Mouse (Mus musculus): ENCODE data around the gene Depdc5. TPM values are rescaled to one million over a fixed set of nuclear protein-coding genes. Genes with fewer than 3 reads are reported as not detected.
A peak's percentile ranks its signal among the peaks of the same experiment; 100 is the strongest.
"Not testable (repeated sequence)": the region's sequence is repeated elsewhere in the genome, so short reads cannot be mapped to it uniquely, and the experiment has no call there.

The Depdc5 gene
- polyA plus RNA-seq, 1 experiment from 2014 or later, result 40.3 TPM

DNA sequence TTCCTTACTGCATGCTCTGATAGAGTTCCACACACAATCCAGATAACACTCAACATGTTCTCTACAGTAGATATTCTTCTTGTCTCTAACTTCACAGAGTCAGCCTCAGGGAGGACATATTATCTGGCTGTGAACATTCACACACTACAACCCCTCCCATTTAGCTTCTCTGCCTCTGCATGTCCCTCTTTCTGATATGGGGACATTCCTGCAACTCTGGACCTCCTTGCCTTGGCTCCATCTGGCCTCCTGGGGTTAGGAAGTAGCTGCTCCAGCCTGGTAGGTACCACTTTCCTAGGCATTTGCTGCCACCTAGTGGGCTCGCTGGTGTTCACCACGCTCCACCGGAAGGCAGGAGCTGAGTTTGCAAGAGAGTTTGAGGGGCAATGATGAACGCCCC, 169.6 kb downstream of the Depdc5 start:
- Histone ChIP-seq H3K27ac (ENCODE audit: low read depth, low read length) (no peak overlapping the region), H3K4me1 (replicated peaks; ENCODE audit: control insufficient read depth, insufficient read depth, low read length) (no peaks in the 10 kb centered on the region), H3K4me2 (ENCODE audit: low read depth, low read length, severe bottlenecking) (no peak overlapping the region), H3K9ac (ENCODE audit: low read length) (no peak overlapping the region), H3K9me3 (ENCODE audit: control insufficient read depth, low read length) (no peaks in the 10 kb centered on the region), H3K27me3 (ENCODE audit: control insufficient read depth, insufficient read depth, low read length) (no peaks in the 10 kb centered on the region), H3K4me3 (ENCODE audit: low read depth, low read length) (no peak overlapping the region), H3K36me3 (ENCODE audit: control insufficient read depth, insufficient read depth, low read length) (no peaks in the 10 kb centered on the region; the same call in 1 of the 2 replicates)
- DNase-seq (ENCODE audit: low spot score), result peak; percentile 91
- ATAC-seq (replicated peaks; ENCODE audit: low FRiP score), result peak; percentile 56
- WGBS, result 2% methylated on average over 4 of the region's 4 CpGs

GRCm38 (mm10) chr5:33033633-33034032, 170.1 kb downstream of the Depdc5 start:
- H3K4me2 ChIP-seq (ENCODE audit: low read depth, low read length, severe bottlenecking); H3K4me1 ChIP-seq (replicated peaks; ENCODE audit: control insufficient read depth, insufficient read depth, low read length); ATAC-seq (replicated peaks; ENCODE audit: low FRiP score); DNase-seq (ENCODE audit: low spot score); H3K4me3 ChIP-seq (ENCODE audit: low read depth, low read length); H3K9me3 ChIP-seq (ENCODE audit: control insufficient read depth, low read length); H3K27me3 ChIP-seq (ENCODE audit: control insufficient read depth, insufficient read depth, low read length); H3K36me3 ChIP-seq (ENCODE audit: control insufficient read depth, insufficient read depth, low read length); H3K9ac ChIP-seq (ENCODE audit: low read length); H3K27ac ChIP-seq (ENCODE audit: low read depth, low read length): not testable (repeated sequence)
- 47% methylated on average over 8 of the region's 8 CpGs for WGBS

DNA sequence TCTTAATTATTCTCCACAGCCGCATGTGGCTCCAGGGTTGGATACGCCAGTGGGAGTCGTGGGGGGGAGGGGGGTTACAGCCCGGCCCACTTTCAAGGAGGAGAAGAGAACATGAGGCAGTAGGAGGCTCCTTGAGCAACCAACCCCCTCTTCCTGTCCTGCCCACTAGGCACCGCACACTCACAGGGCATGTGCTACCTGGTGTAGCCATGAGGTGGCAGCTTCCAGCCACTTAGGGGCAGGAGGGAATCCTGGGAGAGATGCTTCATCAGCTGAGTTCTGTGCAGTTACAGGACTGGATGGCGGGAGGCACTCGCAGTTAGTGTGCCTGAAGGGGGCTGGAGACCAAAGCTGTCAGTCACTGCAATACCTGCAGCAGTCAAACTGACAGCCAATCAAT, 170.6 kb downstream of the Depdc5 start:
- 26% methylated on average over 7 of the region's 7 CpGs for WGBS
- Histone ChIP-seq H3K4me1 (replicated peaks; ENCODE audit: control insufficient read depth, insufficient read depth, low read length) (no peaks in the 10 kb centered on the region), H3K27me3 (ENCODE audit: control insufficient read depth, insufficient read depth, low read length) (no peaks in the 10 kb centered on the region), H3K36me3 (ENCODE audit: control insufficient read depth, insufficient read depth, low read length) (no peaks in the 10 kb centered on the region), H3K4me2 (ENCODE audit: low read depth, low read length, severe bottlenecking) (no peak overlapping the region), H3K27ac (ENCODE audit: low read depth, low read length) (no peak overlapping the region), H3K9me3 (ENCODE audit: control insufficient read depth, low read length) (no peaks in the 10 kb centered on the region), H3K4me3 (ENCODE audit: low read depth, low read length) (no peak overlapping the region), H3K9ac (ENCODE audit: low read length) (no peak overlapping the region)
- ATAC-seq (replicated peaks; ENCODE audit: low FRiP score) (no peak), DNase-seq (ENCODE audit: low spot score) (peak; percentile 65)

DNA sequence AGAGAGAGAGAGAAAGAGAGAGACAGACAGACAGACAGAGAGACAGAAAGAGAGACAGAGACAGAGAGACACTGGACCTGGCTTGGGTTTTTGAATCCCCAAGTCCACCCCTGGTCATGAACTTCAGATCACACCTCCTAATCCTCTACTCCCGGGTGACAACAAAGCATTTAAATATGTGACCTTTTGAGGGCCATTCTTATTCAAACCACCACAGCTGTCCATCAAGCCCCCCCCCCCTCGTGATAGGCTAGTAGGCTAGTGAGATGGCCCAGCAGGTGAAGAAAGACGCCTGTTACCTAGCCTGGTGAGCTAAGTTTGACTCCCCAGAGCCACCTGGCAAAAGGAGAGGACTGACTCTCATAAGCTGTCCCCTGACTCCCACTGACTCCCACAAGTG, 171.4 kb downstream of the Depdc5 start:
- no peak overlapping the region for H3K27ac ChIP-seq (ENCODE audit: low read depth, low read length)
- no peaks in the 10 kb centered on the region for H3K4me1 ChIP-seq (replicated peaks; ENCODE audit: control insufficient read depth, insufficient read depth, low read length)
- H3K36me3 ChIP-seq (ENCODE audit: control insufficient read depth, insufficient read depth, low read length), result no peaks in the 10 kb centered on the region
- no peaks in the 10 kb centered on the region for H3K27me3 ChIP-seq (ENCODE audit: control insufficient read depth, insufficient read depth, low read length)
- H3K9me3 ChIP-seq (ENCODE audit: control insufficient read depth, low read length), result no peaks in the 10 kb centered on the region
- WGBS, result 39% methylated on average over 3 of the region's 3 CpGs
- ATAC-seq (replicated peaks; ENCODE audit: low FRiP score) (no peak), DNase-seq (ENCODE audit: low spot score) (no peak)
- no peak overlapping the region for H3K4me3 ChIP-seq (ENCODE audit: low read depth, low read length)
- H3K9ac ChIP-seq (ENCODE audit: low read length), result no peak overlapping the region
- no peak overlapping the region for H3K4me2 ChIP-seq (ENCODE audit: low read depth, low read length, severe bottlenecking)

DNA sequence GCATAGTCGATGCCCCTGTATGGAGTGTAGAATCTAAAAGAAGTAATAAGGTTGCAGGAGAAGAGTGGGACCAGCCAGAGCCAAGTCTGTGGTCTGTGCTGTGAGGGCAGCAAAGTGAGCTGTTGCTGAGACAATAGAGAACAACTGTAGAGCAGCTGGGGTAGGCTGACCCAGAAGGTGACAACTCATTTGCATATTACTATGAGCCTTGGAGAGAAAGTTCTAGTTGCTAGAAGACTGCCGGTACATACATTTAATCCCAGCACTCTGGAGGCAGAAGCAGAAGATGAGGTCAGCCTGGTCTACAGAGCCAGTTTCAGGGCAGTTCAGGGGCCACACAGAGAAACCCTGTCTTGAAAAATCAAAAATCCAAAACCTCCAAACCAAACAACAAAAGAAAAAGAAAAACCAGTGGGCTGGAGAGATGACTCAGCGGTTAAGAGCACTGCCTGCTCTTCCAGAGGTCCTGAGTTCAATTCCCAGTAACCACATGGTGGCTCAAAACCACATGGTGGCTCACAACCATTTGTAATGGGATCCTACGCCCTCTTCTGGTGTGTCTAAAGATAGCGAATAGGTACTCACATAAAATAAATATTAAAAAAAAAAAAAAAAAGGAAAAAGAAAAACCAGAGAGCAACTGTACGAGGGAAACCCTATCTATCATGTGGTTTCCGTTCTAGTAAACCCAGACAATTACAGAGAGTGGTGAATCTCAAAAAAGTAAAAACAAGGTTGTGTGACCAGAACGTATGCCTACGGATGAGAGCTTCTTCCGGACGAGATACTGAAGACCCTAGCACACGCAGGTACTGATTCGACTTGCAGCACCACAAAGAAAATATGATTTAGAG, 175.4 kb downstream of the Depdc5 start:
- H3K9me3 ChIP-seq (ENCODE audit: control insufficient read depth, low read length), result no peaks in the 10 kb centered on the region
- peak overlapping the region; percentile 31; the same call in 1 of the 2 replicates for H3K4me2 ChIP-seq (ENCODE audit: low read depth, low read length, severe bottlenecking)
- no peaks in the 10 kb centered on the region for H3K36me3 ChIP-seq (ENCODE audit: control insufficient read depth, insufficient read depth, low read length)
- DNase-seq (ENCODE audit: low spot score) (no peak), ATAC-seq (replicated peaks; ENCODE audit: low FRiP score) (no peak)
- H3K27me3 ChIP-seq (ENCODE audit: control insufficient read depth, insufficient read depth, low read length), result no peaks in the 10 kb centered on the region
- no peak overlapping the region for H3K27ac ChIP-seq (ENCODE audit: low read depth, low read length)
- no peak overlapping the region for H3K4me3 ChIP-seq (ENCODE audit: low read depth, low read length)
- WGBS, result 48% methylated on average over 13 of the region's 13 CpGs
- H3K9ac ChIP-seq (ENCODE audit: low read length), result no peak overlapping the region
- no peaks in the 10 kb centered on the region for H3K4me1 ChIP-seq (replicated peaks; ENCODE audit: control insufficient read depth, insufficient read depth, low read length)

DNA sequence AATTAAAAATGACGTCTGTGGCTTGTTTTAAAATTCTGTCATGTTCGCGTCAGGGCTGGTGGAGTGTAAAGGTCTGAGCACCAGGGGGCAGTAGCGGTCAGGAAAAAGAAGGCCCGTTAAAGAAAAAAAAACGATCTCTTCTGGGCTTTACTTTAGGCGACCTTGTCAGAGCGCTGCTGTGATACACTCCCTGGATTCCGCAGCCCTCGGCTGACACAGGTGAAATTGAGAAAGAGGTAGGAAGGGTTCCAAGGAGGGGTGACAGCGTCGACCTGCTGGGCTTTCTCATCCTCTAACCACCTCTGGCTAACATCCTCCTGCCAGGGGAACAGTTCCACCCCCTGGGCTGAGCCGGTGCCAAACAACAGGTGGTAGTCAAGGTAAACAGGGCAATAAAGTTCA, 176.0 kb downstream of the Depdc5 start:
- no peaks in the 10 kb centered on the region for H3K36me3 ChIP-seq (ENCODE audit: control insufficient read depth, insufficient read depth, low read length)
- peak overlapping the region; percentile 47; the same call in 1 of the 2 replicates for H3K4me2 ChIP-seq (ENCODE audit: low read depth, low read length, severe bottlenecking)
- 6% methylated on average over 13 of the region's 13 CpGs for WGBS
- DNase-seq (ENCODE audit: low spot score) (peak; percentile 85), ATAC-seq (replicated peaks; ENCODE audit: low FRiP score) (no peak)
- no peak overlapping the region for H3K9ac ChIP-seq (ENCODE audit: low read length)
- H3K27me3 ChIP-seq (ENCODE audit: control insufficient read depth, insufficient read depth, low read length), result no peaks in the 10 kb centered on the region
- no peak overlapping the region for H3K27ac ChIP-seq (ENCODE audit: low read depth, low read length)
- no peak overlapping the region for H3K4me3 ChIP-seq (ENCODE audit: low read depth, low read length)
- no peaks in the 10 kb centered on the region for H3K9me3 ChIP-seq (ENCODE audit: control insufficient read depth, low read length)
- H3K4me1 ChIP-seq (replicated peaks; ENCODE audit: control insufficient read depth, insufficient read depth, low read length), result no peaks in the 10 kb centered on the region

GRCm38 (mm10) chr5:33040735-33041134, 177.2 kb downstream of the Depdc5 start:
- not testable (repeated sequence) for H3K4me1 ChIP-seq (replicated peaks; ENCODE audit: control insufficient read depth, insufficient read depth, low read length); H3K9me3 ChIP-seq (ENCODE audit: control insufficient read depth, low read length); H3K27me3 ChIP-seq (ENCODE audit: control insufficient read depth, insufficient read depth, low read length); H3K9ac ChIP-seq (ENCODE audit: low read length); H3K27ac ChIP-seq (ENCODE audit: low read depth, low read length); ATAC-seq (replicated peaks; ENCODE audit: low FRiP score); H3K36me3 ChIP-seq (ENCODE audit: control insufficient read depth, insufficient read depth, low read length); H3K4me2 ChIP-seq (ENCODE audit: low read depth, low read length, severe bottlenecking); H3K4me3 ChIP-seq (ENCODE audit: low read depth, low read length); DNase-seq (ENCODE audit: low spot score)
- WGBS, result 94% methylated on average over 1 of the region's 1 CpGs

DNA sequence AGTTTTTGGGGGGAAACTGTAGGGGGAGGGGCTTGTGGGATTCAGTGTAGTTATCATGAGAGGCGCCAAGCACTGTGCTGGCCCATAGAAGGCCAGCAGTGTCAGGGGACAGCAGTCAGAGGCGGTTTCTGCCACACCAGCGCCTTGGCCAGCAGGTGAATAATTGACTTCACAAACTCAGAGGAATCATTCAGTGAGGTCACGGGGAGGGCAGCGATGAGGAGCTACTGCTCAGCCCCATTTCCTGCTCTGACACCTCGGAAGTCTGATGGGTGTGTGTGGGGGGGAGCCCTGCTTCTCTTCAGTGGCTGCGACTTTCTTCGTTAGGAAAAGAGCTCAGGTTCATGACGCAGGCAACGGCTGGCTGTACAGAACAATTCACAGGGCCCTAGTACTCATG, 179.9 kb downstream of the Depdc5 start:
- no peaks in the 10 kb centered on the region for H3K4me1 ChIP-seq (replicated peaks; ENCODE audit: control insufficient read depth, insufficient read depth, low read length)
- no peaks in the 10 kb centered on the region for H3K27me3 ChIP-seq (ENCODE audit: control insufficient read depth, insufficient read depth, low read length)
- no peak overlapping the region for H3K9ac ChIP-seq (ENCODE audit: low read length)
- H3K4me3 ChIP-seq (ENCODE audit: low read depth, low read length), result no peak overlapping the region
- no peaks in the 10 kb centered on the region for H3K9me3 ChIP-seq (ENCODE audit: control insufficient read depth, low read length)
- no peak overlapping the region for H3K27ac ChIP-seq (ENCODE audit: low read depth, low read length)
- H3K36me3 ChIP-seq (ENCODE audit: control insufficient read depth, insufficient read depth, low read length), result no peaks in the 10 kb centered on the region
- no peak for DNase-seq (ENCODE audit: low spot score)
- WGBS, result 83% methylated on average over 10 of the region's 10 CpGs
- no peak for ATAC-seq (replicated peaks; ENCODE audit: low FRiP score)
- H3K4me2 ChIP-seq (ENCODE audit: low read depth, low read length, severe bottlenecking), result no peak overlapping the region

Measured in forebrain, embryonic 11.5 days (tissue).